Mouse (Mus musculus) liver, embryonic 12.5 days (tissue): ENCODE results near the gene Focad. TPM values are rescaled to one million over a fixed set of nuclear protein-coding genes. Genes with fewer than 3 reads are reported as not detected.

Experiments used
- ATAC-seq: fragments of 200-750 bp; cut with Nextera tagmentation; 2 replicates; pipeline ENCODE4 v1.8.0; 2017; ENCODE audit warnings: moderate number of reproducible peaks, mild to moderate bottlenecking, moderate library complexity
- H3K27ac ChIP-seq: fragments of 300-500 bp; sonication (generic); 2 replicates; pipeline ENCODE4 v1.5.1; 2016; ENCODE audit warnings: mild to moderate bottlenecking
- H3K27me3 ChIP-seq: fragments of 300-500 bp; sonication (generic); replicated peaks from 2 replicates; pipeline ENCODE4 v1.6.1; 2016; ENCODE audit warnings: mild to moderate bottlenecking, moderate library complexity
- H3K36me3 ChIP-seq: fragments of 300-500 bp; sonication (generic); 2 replicates; pipeline ENCODE4 v1.6.1; 2016; ENCODE audit warnings: mild to moderate bottlenecking, moderate library complexity
- H3K4me1 ChIP-seq: fragments of 300-500 bp; sonication (generic); 2 replicates; pipeline ENCODE4 v1.6.1; 2016
- H3K4me2 ChIP-seq: fragments of 300-500 bp; sonication (generic); 2 replicates; pipeline ENCODE4 v1.6.1; 2016; ENCODE audit warnings: mild to moderate bottlenecking, moderate library complexity
- H3K4me3 ChIP-seq: fragments of 300-500 bp; sonication (generic); 2 replicates; pipeline ENCODE4 v1.5.1; 2016; ENCODE audit warnings: mild to moderate bottlenecking, moderate library complexity
- H3K9ac ChIP-seq: fragments of 300-500 bp; sonication (generic); 2 replicates; pipeline ENCODE4 v1.6.1; 2016; ENCODE audit warnings: mild to moderate bottlenecking, moderate library complexity
- H3K9me3 ChIP-seq: fragments of 300-500 bp; sonication (generic); replicated peaks from 2 replicates; pipeline ENCODE4 v1.6.1; 2016; ENCODE audit warnings: mild to moderate bottlenecking, moderate library complexity
- WGBS: fragments of 180-500 bp; shearing (Covaris S2); methylation state at CpG from one replicate; pipeline ENCODE4 v1.1.7; 2016; ENCODE audit not compliant: insufficient replicate concordance; 5-methylcytosine and 5-hydroxymethylcytosine counted together
- polyA plus RNA-seq: library from polyadenylated mRNA; unstranded; fragments of >200 nt; fragmentation: Nextera tagmentation; extraction: Ambion mirVana; gene quantifications from 2 replicates; pipeline ENCODE4 v1.2.1, GENCODE M21; 2016

Focad gene
- polyA plus RNA-seq, 1 experiment from 2014 or later: 13.5 TPM

DNA sequence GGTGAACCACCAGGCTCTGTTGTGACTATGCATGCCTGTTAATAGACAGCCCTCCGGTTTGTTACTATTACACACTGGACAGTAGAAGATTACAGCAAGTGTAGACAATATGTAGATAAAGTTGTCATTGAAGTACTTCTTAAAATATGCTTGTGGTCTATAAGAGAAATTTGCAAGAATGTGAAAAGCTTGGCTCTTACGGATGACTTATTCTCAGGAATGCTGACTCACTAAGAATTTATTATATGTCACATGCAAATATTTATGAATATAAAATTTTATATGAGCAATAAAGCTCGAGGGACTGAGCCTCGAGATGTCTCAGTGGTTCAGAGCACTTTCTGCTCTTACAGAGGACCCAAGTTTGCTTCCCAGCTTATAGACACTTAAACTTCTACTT, 240.1 kb downstream of the Focad start:
- H3K27me3 ChIP-seq: no peaks in the 10 kb centered on the region
- 69% methylated on average over 4 of the region's 4 CpGs for WGBS
- H3K4me2 ChIP-seq: no peak overlapping the region
- H3K36me3 ChIP-seq: no peaks in the 10 kb centered on the region
- no peak overlapping the region for H3K9ac ChIP-seq
- H3K9me3 ChIP-seq: no peaks in the 10 kb centered on the region
- no peak for ATAC-seq
- no peak overlapping the region for H3K4me3 ChIP-seq
- no peaks in the 10 kb centered on the region for H3K4me1 ChIP-seq
- H3K27ac ChIP-seq: no peak overlapping the region

DNA sequence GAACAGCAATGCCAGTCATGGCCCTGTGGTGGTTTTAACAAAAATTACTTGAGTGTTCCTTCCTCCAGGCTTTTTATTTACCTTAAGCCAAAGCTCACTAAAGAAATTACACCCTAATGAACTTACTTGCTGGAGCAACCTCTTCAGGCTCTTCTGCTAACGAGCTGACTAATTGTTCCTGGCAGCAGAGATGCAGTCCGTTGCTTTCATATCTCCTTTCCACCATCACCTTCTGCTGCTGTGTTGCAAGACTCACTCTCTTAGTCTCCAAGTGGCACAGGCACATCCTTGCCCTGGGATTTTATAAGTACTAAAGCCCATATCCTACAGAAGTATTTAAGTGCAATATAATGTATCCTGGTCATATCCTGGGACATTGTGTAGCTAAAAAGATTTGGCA, 242.3 kb downstream of the Focad start:
- H3K27ac ChIP-seq: no peak overlapping the region
- no peak overlapping the region for H3K4me3 ChIP-seq
- 48% methylated on average over 2 of the region's 2 CpGs for WGBS
- no peak for ATAC-seq
- H3K4me2 ChIP-seq: no peak overlapping the region
- H3K4me1 ChIP-seq: no peaks in the 10 kb centered on the region
- no peaks in the 10 kb centered on the region for H3K27me3 ChIP-seq
- H3K9ac ChIP-seq: no peak overlapping the region
- no peaks in the 10 kb centered on the region for H3K9me3 ChIP-seq
- no peaks in the 10 kb centered on the region for H3K36me3 ChIP-seq

DNA sequence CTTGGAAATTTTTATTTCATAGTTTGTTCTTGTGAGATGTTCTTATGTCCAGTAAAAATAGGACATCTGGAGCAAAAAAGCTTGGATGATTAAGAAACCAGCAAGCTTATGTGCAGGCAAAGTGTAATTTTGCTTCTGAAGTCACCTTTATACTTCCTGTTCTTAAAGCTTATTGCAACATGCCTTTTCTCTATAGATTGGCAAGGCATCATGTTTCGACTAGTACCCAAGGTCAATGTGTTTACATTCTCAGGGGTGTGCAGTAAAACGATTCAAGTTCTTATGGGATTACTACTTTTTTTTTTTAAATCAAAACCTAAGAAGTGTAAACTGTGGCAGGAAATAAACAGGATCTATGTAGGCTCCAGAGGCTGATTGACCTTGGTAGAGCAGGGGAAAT, 242.9 kb downstream of the Focad start:
- WGBS: 51% methylated on average over 2 of the region's 2 CpGs
- Histone ChIP-seq H3K27ac (no peak overlapping the region), H3K9ac (no peak overlapping the region), H3K4me2 (no peak overlapping the region), H3K36me3 (no peaks in the 10 kb centered on the region), H3K9me3 (no peaks in the 10 kb centered on the region), H3K4me1 (no peaks in the 10 kb centered on the region), H3K4me3 (no peak overlapping the region), H3K27me3 (no peaks in the 10 kb centered on the region)
- ATAC-seq: no peak

DNA sequence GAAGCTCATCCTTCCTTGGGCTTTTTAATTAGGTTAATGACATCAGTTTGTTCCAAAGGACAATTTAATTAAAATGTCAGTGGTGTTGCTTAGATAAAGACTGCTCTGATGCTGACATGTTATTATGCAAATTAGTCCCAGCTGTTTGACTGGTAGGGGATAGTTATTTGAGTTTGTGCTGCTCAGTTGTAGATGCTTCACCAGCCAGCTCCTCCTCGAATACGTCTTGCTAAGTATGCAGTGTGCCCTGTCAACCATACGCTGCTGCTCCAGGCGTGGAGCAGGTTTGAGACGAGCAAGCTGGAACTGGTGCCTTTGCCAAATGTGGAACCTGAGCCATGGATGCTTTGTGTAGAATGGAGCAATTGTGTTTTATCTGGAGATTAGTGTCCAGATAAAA, 243.7 kb downstream of the Focad start:
- H3K4me3 ChIP-seq: no peak overlapping the region
- no peak overlapping the region for H3K27ac ChIP-seq
- no peaks in the 10 kb centered on the region for H3K36me3 ChIP-seq
- 83% methylated on average over 5 of the region's 5 CpGs for WGBS
- no peak overlapping the region for H3K4me2 ChIP-seq
- ATAC-seq: no peak
- no peaks in the 10 kb centered on the region for H3K27me3 ChIP-seq
- no peaks in the 10 kb centered on the region for H3K9me3 ChIP-seq
- no peak overlapping the region for H3K9ac ChIP-seq
- H3K4me1 ChIP-seq: no peaks in the 10 kb centered on the region

DNA sequence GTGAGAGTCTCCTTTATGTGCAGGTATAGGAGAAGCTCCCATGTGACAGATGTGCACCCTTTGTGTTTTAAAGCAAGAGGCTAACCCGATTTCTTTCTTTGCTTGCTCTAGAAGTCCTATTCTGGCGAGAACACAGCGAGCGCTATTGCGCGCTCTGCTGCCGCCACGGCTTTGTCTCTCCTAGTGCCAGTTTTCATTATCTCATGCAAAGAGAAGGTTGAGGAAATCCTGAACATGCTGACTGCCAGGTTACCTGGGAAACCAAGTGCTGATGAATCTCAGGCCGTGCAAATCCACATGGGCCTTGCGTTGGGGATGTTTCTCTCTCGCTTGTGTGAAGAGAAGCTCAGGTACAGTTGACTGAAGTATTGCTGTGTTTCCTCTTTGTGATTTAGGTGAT, 250.0 kb downstream of the Focad start:
- Histone ChIP-seq H3K36me3 (no peaks in the 10 kb centered on the region), H3K4me3 (no peak overlapping the region), H3K27ac (no peak overlapping the region), H3K9ac (no peak overlapping the region), H3K4me2 (no peak overlapping the region), H3K27me3 (no peaks in the 10 kb centered on the region), H3K4me1 (no peaks in the 10 kb centered on the region), H3K9me3 (no peaks in the 10 kb centered on the region)
- 87% methylated on average over 11 of the region's 11 CpGs for WGBS
- ATAC-seq: no peak

DNA sequence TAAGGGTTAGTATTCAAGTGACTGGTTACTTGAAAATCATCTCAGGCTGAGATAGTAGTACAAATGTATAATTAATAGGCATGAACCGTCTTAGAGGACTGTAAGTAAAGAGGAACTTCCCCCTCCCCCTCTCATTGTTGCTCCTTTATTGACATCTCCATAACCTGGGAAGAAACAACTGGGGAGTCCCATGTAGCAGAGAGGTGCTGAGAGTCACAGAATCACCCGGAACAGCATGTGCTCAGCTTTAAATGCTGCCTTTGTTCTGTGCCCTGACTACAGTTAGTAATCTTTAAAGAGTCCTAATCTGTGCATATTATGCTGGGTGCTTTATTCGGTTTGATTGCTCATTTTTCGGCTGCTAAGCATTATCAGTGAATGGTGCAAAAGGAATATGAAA, 250.6 kb downstream of the Focad start:
- H3K36me3 ChIP-seq: no peaks in the 10 kb centered on the region
- H3K4me2 ChIP-seq: no peak overlapping the region
- ATAC-seq: no peak
- no peak overlapping the region for H3K9ac ChIP-seq
- no peaks in the 10 kb centered on the region for H3K4me1 ChIP-seq
- H3K4me3 ChIP-seq: no peak overlapping the region
- H3K27me3 ChIP-seq: no peaks in the 10 kb centered on the region
- H3K9me3 ChIP-seq: no peaks in the 10 kb centered on the region
- no peak overlapping the region for H3K27ac ChIP-seq
- 65% methylated on average over 4 of the region's 4 CpGs for WGBS

DNA sequence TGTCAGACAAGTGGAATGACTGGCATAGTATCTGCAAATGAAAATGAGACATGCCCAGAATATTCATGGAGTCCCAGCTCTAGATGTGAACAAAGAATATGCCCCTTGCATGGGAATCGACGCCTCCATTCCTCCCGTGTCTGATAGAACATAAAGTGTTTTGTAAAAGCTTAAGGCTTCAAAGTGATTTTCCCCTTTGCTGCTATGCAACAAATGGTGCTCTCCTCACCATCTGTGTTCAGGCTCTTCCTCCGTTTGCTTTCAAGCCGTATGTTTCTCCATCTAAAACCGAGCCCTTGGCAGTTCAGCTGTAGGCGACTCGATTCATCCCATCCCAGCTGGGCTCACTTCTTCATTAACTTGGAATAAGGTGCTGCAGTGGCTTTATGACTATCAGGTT, 251.5 kb downstream of the Focad start:
- no peak overlapping the region for H3K4me3 ChIP-seq
- no peaks in the 10 kb centered on the region for H3K27me3 ChIP-seq
- no peak overlapping the region for H3K27ac ChIP-seq
- no peaks in the 10 kb centered on the region for H3K36me3 ChIP-seq
- H3K9me3 ChIP-seq: no peaks in the 10 kb centered on the region
- H3K4me2 ChIP-seq: no peak overlapping the region
- no peak for ATAC-seq
- no peak overlapping the region for H3K9ac ChIP-seq
- 73% methylated on average over 8 of the region's 8 CpGs for WGBS
- H3K4me1 ChIP-seq: no peaks in the 10 kb centered on the region

DNA sequence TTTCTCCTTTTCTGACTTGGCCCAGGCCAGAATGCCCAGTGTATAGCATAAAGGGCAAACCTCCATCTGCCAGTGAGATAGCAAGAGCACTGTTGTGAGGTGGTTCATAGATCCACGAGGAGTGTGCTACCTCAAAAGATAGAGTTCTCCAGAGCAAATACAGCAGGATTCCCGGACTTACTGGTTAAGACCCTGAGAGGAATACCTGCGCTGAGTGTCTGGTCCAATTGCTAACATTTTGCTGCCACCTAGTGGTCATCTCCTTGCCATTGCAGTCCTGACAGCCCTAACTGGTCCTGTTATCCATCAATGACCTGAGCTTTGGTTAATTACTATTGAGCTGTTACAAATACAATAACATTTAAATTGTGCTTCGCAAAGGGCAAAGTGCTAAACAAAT, 256.5 kb downstream of the Focad start:
- Histone ChIP-seq H3K4me2 (no peak overlapping the region), H3K9ac (no peak overlapping the region), H3K36me3 (no peaks in the 10 kb centered on the region), H3K27ac (no peak overlapping the region), H3K4me3 (no peak overlapping the region), H3K4me1 (no peaks in the 10 kb centered on the region), H3K9me3 (no peaks in the 10 kb centered on the region), H3K27me3 (no peaks in the 10 kb centered on the region)
- peak; percentile 64; the same call in 1 of the 2 replicates for ATAC-seq
- WGBS: 3% methylated on average over 4 of the region's 4 CpGs

DNA sequence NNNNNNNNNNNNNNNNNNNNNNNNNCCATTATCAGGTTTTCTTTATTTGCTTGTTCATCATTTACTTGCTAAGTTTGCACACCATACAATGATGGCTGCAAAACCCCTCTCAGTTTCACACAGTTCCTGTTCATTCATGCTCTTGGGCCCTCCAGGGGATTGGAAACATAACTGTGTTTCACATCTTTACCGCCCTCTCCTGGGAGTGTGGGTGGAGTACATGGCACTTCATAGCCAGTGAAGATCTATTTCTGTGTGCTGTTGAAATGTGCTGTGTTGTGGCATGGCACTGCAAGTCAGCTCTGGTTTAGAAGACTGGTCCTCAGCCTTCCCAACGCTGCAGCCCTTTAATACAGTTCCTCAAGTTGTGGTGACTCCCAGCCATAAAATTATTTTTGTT, 262.2 kb downstream of the Focad start:
- Histone ChIP-seq H3K9ac (no peak overlapping the region), H3K9me3 (no peaks in the 10 kb centered on the region), H3K4me2 (no peak overlapping the region), H3K27ac (no peak overlapping the region), H3K4me3 (no peak overlapping the region), H3K4me1 (no peaks in the 10 kb centered on the region), H3K36me3 (peaks cover 12% of the 10 kb centered on the region), H3K27me3 (no peaks in the 10 kb centered on the region)
- WGBS: 70% methylated on average over 2 of the region's 2 CpGs
- no peak for ATAC-seq

DNA sequence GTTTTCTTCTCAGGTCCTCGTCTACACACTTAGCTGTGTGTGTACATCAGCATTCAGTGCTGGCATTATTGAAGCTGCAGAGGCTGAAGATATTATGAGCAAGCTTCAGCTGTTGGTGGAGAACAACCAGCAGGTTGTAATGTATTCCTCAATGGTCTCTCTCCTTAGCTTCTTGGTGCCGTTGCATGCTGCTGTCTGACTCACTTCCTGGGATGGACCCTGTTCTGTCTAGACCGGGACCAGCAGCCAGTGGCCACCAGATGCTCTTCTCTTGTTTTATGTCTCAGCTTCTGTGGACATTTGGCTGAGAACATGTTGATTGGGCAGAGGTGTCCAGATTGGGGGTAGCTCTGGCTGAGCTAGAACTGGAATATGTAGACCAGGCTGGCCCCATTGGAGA, 263.0 kb downstream of the Focad start:
- no peak for ATAC-seq
- 77% methylated on average over 3 of the region's 3 CpGs for WGBS
- Histone ChIP-seq H3K4me2 (no peak overlapping the region), H3K4me3 (no peak overlapping the region), H3K9me3 (no peaks in the 10 kb centered on the region), H3K4me1 (no peaks in the 10 kb centered on the region), H3K36me3 (peaks cover 12% of the 10 kb centered on the region), H3K27ac (no peak overlapping the region), H3K27me3 (no peaks in the 10 kb centered on the region), H3K9ac (no peak overlapping the region)

DNA sequence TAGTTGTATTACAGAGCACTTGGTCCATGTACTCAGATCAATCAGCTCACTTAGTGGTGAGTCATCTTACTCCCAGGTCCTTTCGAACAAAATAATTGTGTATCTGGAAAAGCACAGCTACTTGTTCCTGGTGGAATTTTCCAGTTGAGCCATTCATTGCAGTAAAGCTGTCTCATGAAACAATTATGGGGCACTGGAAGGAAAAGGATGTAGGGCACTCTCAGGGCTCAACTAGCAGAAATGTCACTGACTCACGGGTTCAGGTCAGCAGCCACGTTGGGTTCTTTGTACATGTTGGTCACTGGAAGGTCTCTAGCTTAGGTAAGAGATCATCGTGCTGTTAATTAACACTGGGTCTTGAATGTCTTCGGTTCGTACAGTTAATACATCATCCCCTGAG, 275.5 kb downstream of the Focad start:
- 81% methylated on average over 6 of the region's 6 CpGs for WGBS
- no peak overlapping the region for H3K4me3 ChIP-seq
- no peak for ATAC-seq
- no peak overlapping the region for H3K9ac ChIP-seq
- H3K36me3 ChIP-seq: no peaks in the 10 kb centered on the region
- H3K27me3 ChIP-seq: no peaks in the 10 kb centered on the region
- no peak overlapping the region for H3K4me2 ChIP-seq
- no peaks in the 10 kb centered on the region for H3K4me1 ChIP-seq
- H3K27ac ChIP-seq: no peak overlapping the region
- H3K9me3 ChIP-seq: no peaks in the 10 kb centered on the region

DNA sequence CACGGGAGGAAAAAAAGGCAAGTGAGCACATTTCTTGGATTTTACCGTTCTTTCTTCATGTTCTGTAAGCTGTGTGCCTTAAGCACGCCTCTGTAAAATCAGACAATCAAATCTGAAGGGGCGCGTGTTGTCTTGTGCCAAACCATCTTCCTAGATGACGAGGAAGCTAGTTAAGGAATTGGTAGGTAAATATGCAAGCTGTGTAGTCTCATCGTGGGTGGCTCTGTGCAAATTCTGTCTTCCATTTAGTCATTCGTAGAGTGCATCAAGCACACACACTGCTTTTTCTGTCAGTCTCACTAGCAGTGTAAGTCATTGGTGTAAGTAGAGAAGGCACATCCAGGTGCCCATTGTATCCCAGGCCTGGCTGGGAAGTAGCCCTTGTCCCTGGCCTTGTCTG, 276.4 kb downstream of the Focad start:
- 80% methylated on average over 8 of the region's 8 CpGs for WGBS
- H3K9ac ChIP-seq: no peak overlapping the region
- no peaks in the 10 kb centered on the region for H3K4me1 ChIP-seq
- no peak for ATAC-seq
- no peaks in the 10 kb centered on the region for H3K27me3 ChIP-seq
- no peaks in the 10 kb centered on the region for H3K36me3 ChIP-seq
- H3K4me2 ChIP-seq: no peak overlapping the region
- H3K9me3 ChIP-seq: no peaks in the 10 kb centered on the region
- no peak overlapping the region for H3K4me3 ChIP-seq
- no peak overlapping the region for H3K27ac ChIP-seq

DNA sequence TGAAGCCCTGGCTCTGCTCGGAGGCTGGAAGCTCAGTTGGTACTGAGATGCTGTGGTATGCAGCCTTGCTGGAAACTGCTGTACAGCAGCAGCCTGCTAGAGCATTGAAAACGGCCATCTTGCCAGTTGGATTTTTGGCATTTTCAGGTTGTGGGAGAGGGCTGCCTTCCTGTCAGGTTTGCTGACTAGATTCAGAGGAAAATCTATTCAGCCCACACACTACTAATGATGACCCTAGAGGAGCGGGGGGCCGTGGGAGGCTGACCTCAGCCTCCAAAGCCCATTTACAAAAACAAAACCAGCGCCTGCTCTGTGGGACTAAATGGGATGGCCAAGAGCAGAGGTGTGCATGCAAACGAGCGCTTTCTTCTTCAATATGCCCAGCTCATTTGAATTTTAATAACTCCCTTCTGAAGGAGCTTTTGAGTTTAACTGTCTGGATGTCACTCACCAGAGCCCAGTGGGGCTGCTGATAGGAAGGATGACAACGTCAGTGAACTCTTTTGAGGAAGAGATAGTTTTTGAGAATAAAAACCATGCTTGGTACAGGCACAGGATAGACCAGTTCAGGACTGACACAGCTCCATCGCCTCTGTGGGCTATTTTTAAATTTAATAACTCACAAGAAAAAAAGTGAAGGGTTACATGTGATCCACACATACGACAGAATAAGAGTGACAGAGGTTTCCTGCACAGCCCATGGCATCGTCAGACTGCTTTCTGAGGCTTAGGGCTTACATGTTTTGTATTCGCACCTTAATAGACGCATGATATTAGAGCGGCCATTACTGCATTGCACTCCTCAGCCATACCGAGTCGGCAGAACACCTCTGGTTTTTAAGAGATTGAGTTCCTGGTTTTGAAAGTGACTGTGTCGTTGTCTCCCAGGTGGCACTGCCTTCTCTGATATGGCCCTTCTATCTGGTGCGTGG, 278.1 kb downstream of the Focad start:
- 77% methylated on average over 18 of the region's 18 CpGs for WGBS

More for the DNA sequence above, 278.1 kb downstream of the Focad start:
- Histone ChIP-seq H3K27ac (no peak overlapping the region), H3K36me3 (no peaks in the 10 kb centered on the region), H3K9ac (no peak overlapping the region), H3K27me3 (no peaks in the 10 kb centered on the region), H3K4me1 (no peaks in the 10 kb centered on the region), H3K4me2 (no peak overlapping the region), H3K9me3 (no peaks in the 10 kb centered on the region), H3K4me3 (no peak overlapping the region)
- no peak for ATAC-seq
